Mouse (Mus musculus): ENCODE data around the gene Irf2bp1. TPM values are rescaled to one million over a fixed set of nuclear protein-coding genes. Genes with fewer than 3 reads are reported as not detected.

Gene Irf2bp1
- total RNA-seq (2021): 10 to 100 TPM; 52.1 to 53.0 TPM

DNA sequence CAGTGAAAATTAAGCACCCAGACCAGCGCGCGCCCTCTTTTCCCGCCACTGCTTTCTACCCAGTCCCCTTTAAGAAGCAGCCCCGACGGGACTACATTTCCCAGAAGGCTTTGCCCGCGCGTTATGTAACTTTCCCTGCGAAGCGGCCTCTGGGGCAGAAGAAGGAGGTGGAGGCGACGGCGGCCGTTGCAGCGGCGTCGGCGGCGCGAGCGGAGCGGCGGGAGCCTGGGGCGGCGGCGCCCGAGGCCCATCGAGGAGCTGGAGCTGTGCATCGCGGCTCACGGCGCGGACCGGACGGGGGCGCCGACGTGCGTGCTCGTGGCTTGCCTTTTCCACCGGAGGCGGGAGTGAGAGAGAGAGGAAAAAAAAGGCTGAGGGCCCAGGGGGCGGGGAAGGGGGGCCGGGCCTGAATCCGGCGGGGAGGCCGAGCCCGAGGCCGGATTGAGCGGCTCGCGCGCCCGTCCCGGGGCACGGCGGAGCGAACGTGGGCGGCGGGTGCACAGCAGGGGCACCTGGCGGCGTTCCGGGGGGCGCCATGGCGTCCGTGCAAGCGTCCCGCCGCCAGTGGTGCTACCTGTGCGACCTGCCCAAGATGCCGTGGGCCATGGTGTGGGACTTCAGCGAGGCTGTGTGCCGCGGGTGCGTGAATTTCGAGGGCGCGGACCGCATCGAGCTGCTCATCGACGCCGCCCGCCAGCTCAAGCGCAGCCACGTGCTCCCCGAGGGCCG lies at the start of gene Irf2bp1:
Irf2bp1 (plus strand) TSS at position 143 of the 729 bp plus-strand sequence.
- DNase-seq: peak; percentile 94 to 95

GRCm38 (mm10) chr7:18957569-18958383 lies 46.1 kb upstream of the Irf2bp1 start:
- peak in 1 of 2 experiments; percentile 48 for DNase-seq

GRCm38 (mm10) chr7:18958384-18958766 lies 45.5 kb upstream of the Irf2bp1 start:
- DNase-seq: no peak

DNA sequence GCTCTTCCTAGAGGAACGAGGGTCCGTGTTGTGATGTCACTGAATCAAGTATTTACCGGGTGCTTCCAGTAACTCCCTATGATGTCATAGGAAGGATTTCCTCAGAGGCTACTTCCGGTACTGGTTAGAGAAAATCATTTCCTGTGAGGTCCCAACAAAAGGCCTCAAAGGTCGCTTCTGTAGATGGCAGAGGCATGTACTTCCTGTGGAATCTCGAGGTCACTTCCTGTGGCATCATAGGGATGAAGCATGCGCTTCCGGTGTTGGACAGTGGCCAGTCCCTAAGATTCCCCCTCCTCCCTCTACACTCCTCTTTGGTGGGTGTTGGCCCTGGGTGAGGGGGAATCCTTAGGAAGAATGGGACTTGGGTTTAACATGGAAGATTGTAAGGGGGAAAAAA lies 44.4 kb upstream of the Irf2bp1 start:
- no peak for DNase-seq

GRCm38 (mm10) chr7:18962171-18962792 lies 41.6 kb upstream of the Irf2bp1 start:
- no peak for DNase-seq

GRCm38 (mm10) chr7:18962795-18963194 lies 41.0 kb upstream of the Irf2bp1 start:
- no peak for DNase-seq

DNA sequence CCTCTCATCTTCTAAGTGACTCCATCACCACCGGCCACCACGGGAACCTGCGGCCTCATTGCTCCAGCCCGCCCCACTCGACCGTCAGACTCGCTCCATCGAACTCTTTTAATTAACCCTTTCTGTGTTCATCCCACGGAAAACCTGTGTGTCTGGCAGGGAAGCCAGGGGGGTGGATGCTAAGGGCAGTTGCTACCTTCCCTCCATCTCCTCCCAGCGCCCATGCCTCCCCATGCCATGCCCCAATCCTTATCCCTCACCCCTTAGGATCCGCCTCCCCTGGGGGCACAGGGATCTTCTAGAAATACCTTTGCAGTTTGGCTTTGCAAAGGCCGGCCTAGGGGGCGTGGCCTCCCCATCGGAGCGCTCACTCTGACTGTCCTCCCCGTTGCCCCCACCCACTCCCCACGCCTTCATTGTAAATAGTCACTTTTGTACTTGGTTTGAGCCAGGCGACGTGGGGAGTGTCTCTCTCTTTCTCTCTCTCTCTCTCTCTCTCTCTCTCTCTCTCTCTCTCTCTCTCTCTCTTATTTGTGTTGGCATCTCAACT lies 40.5 kb upstream of the Irf2bp1 start:
- no peak for DNase-seq

GRCm38 (mm10) chr7:18965312-18965711 lies 38.5 kb upstream of the Irf2bp1 start:
- no peak for DNase-seq

DNA sequence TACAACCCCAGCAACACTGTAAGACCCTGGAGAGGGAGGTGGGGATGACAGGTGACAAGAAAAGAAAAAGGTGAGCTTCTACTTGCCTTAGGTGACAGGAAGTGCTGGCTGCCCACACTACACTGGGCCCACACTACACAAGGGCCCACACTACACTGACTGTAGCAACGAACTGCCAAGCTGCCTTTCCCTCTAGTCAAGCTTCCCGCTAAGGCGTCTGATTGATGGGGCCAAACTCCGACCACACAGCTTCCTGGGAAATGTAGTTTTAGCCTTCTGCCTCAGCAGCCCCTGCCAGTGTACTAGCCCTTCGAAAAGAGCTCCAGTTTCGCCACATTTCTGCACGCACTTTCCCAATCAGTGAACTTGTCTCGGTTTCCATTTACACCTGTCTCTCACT lies 36.2 kb upstream of the Irf2bp1 start:
- no peak for DNase-seq

- DNase-seq: no peak
Observed at GRCm38 (mm10) chr7:18970956-18971355, 32.9 kb upstream of the Irf2bp1 start.

DNA sequence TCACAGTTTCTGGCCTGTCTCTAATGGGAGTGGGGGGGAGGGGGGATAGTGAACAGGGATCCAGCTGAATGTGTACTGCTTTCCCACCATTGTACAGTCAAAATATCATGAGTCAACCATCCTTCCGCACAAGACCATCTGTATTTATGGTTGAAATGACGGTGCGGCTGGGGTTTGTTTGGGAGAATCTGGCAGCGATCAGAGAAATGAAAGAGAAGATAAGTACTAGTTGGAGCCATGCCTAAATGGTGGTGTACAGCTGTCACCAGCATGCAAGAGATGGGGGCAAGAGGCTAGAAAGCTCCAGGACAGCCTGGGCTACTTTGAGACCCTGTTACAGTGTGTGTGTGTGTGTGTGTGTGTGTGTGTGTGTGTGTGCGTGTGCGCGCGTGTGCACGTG lies 25.5 kb upstream of the Irf2bp1 start:
- DNase-seq: peak; percentile 43 to 56

GRCm38 (mm10) chr7:18986503-18986902 lies 17.3 kb upstream of the Irf2bp1 start:
- DNase-seq: no peak

DNA sequence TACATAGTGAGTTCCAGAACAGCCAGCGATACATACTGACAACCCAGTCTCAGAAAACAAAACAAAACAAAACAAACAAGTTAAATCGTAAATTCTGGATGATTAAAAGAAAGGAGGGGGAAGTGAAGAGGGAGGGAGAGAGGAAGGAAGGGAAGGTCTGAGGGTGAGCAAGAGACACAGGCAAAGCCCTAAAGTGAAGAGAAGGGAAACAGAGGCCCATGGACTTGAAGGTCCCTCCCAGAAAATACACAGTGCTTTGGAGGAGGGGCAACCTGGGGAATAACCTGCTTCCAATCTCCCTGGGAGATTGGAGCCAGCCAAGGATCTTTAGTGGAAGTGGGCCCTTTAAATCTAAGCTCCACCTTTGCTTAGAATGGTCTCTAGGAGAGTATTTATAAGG lies 16.7 kb upstream of the Irf2bp1 start, which contains the start of gene Nanos2:
Nanos2 (plus strand) TSS at position 301 of the 400 bp plus-strand sequence.
- no peak for DNase-seq

DNA sequence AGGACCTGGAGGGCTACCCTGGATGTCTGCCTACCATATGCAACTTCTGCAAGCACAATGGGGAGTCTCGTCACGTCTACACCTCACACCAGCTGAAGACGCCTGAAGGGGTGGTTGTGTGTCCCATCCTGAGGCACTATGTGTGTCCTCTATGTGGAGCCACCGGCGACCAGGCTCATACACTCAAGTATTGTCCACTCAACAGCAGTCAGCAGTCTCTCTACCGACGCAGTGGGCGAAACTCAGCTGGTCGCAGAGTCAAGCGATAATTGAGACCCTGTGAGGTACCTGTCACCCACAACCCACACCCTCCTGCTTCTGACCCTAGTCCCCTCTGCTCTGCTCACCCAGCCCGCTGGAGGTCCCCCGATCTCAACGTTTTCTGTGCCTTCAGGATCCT lies 16.1 kb upstream of the Irf2bp1 start:
- DNase-seq: no peak

GRCm38 (mm10) chr7:18988780-18989179 lies 15.1 kb upstream of the Irf2bp1 start:
- DNase-seq: no peak

DNA sequence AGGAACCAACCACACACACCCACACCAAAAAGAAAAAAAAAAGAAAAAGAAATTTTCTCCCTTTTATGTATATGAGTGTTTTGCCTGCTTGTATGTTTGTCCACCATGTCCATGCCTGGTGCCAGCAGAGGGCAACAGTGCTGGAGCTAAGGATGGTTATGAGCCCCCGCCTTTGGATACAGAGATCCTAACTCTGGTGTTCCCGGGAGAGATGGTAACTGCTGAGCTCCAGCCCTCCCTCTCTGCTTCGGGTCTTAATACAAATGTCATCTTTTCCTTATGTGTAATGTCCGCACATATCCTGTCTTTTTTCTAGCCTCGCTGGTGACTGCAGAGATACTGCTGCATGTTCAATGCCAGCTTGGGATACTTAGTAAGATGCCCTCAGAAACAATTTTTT lies 13.8 kb upstream of the Irf2bp1 start:
- DNase-seq: no peak

DNA sequence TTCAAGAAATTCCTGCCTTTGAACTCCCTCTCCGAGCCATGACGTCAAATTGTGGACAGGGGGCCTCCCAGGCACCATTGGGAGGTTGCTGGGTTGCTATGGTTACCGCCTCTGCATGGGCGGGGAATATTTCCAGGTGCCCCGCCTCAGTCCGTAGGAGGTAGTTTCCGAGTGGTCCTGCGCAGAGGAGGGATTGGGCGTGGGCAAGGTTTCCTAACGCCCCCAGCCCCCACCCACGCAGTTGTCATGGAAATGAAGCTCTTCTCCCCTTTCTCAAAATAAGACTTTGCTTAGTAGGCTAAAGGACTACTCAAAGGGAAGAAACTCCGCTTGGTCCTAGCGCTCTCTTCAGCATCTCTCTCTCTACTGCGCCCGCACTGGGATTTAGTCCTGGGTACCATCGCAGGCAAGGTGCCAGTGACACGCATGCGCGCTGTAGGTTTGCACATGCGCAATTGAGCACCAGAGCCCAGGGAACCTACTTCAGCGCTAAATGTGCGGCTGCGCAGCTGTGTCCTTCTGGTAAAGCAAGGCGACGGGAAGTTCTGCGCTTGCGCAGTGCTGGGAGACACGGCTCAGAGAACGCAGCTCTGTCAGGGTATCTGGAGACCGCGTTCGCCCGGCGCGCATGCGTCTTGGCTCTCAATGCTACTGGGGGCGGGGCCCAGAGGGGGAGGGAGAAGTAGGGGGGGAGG lies 13.1 kb upstream of the Irf2bp1 start, which contains the start of gene Mypop:
Mypop (plus strand) TSS at position 645 of the 695 bp plus-strand sequence.
- DNase-seq: peak; percentile 100

GRCm38 (mm10) chr7:18991660-18992293 lies 12.1 kb upstream of the Irf2bp1 start:
- peak in 1 of 2 experiments; percentile 42 for DNase-seq

- peak in 1 of 2 experiments; percentile 41 for DNase-seq
Observed at GRCm38 (mm10) chr7:18992294-18992675, 11.6 kb upstream of the Irf2bp1 start.

DNA sequence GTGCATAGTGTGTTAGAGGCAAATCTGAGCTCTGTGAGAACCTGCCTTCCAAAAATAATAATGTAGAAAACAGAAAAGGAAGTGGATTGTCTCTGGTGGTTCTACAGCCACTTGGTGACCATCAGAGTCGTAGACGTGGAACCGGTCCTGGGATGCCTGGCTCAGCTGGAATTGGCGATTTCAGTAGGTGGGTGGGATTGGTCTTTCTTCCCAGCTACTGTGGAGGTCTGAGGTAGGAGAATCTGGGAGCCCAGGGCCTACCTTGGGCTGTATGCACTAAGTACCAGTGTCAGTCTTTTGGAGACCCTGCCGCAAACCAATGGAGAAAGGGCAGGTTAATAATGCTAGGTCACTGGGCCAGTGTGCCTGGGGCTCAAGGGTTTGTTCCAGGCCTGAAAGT lies 10.8 kb upstream of the Irf2bp1 start:
- no peak for DNase-seq

- no peak for DNase-seq
Observed at GRCm38 (mm10) chr7:18998835-18999234, 5.0 kb upstream of the Irf2bp1 start.

GRCm38 (mm10) chr7:19000421-19000820 lies 3.4 kb upstream of the Irf2bp1 start:
- no peak for DNase-seq

All from layer of hippocampus, postnatal 36 days (tissue).